Mouse (Mus musculus) effector memory CD4-positive, alpha-beta T cell, adult 7 months (primary cell): ENCODE data around the gene AA792892. TPM values are rescaled to one million over a fixed set of nuclear protein-coding genes. Genes with fewer than 3 reads are reported as not detected.

Experiments
- polyA plus RNA-seq: library from polyadenylated mRNA; unstranded; fragments of 100-300 nt; shearing (Covaris generic); gene quantifications from one replicate; pipeline ENCODE4 v1.2.1, GENCODE M21; 2017

Gene AA792892
- polyA plus RNA-seq: not detected

DNA sequence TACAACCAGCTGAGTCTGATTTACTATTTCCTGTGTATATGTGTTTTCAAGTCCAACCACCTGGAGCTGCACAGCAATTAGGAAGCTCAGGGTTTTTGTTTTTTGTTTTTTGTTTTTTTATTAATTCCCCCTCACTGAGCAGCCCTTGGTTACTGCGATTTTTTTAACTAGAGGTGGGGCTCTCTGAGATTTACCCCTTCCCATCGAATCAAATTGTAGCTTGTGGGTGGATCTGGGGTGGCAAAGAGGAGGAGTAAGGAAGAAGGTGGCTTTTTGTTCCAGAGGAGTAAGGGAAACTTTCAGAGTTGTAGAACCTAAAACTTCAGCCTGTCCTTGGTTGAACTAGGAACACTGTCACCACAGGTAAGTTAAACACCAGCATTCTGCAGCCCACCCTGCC, at the start of gene AA792892:
Gene AA792892, plus strand, starts transcription at position 301 of the 400 bp plus-strand sequence.

DNA sequence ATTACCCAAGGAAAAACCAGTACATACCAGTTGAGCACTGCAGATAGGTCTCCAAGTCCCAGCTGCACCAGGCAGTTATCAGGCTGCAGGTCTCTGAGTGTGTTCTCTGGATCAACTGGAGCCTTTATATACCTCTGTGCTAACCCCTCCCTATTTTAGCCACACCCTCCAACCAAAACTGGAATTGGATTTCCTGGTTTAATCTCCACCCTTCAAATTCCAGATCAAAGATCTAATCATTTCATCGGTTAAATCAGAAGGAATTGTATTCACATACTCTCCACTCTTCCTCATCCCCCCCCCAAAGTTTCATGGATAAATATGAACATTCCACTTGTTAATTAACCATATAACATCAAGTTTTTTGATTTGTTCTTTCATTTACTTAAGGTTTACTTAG, 32.9 kb upstream of the AA792892 start, which contains the start of gene A430089I19Rik:
Gene A430089I19Rik, minus strand, starts transcription at position 101 of the 400 bp plus-strand sequence.

DNA sequence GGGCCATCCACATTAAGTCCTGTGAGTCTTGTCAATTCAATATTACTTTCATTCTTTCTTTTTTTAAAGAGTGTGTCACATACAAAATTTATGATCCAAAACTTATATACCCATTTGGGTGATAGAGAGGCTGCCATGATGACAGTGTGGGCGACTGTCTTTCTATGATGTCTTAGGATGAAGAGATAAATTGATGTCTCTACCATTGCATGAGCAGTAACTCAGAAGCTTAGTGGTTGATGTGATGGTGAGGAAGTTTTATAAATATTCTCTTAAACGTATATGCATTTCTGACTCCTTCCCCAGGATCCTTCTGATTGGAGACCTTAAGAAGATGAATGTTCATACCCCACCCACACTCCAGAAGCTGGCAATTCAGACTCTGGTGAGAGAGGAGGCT, 25.4 kb upstream of the AA792892 start, which contains the start of gene Gm6502:
Gene Gm6502, plus strand, starts transcription at position 301 of the 400 bp plus-strand sequence.

Other genes with a start within 250 kb of the AA792892 start
- not detected for gene Gm3106, start 121.7 kb upstream of the AA792892 start, polyA plus RNA-seq
- not detected for gene A430089I19Rik, start 33.0 kb upstream of the AA792892 start, polyA plus RNA-seq
- gene Gm6502, start 25.3 kb upstream of the AA792892 start, polyA plus RNA-seq: 0.60 TPM
- 0.62 TPM for gene Gm7682, start 106.0 kb downstream of the AA792892 start, polyA plus RNA-seq
- gene Gm3139, start 186.5 kb downstream of the AA792892 start, polyA plus RNA-seq: 1.8 TPM